ENCODE assay signal across 8 mouse cellular contexts in the genomic region with DNA sequence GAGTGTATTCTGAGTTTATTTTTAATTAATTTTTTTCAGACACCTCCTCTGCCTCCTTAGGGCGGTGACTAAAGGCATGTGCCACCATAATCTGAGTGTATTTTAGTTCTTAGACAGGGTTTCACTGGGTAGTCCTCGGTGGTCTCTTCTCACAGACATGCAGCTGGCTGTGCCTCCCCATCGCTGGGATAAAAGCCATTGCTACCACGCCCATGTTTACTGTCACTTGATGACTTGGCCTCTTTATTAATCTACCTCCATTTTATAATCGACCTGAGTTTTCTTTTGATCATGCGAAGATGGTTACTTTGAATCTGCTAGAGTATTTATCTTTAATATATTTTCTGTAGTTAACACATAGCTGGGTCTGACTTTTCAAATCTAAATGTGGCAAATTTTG. TPM values are rescaled to one million over a fixed set of nuclear protein-coding genes. Genes with fewer than 3 reads are reported as not detected.
DNase-seq lines count a peak whose midpoint lies in the region; ATAC-seq and TF ChIP-seq lines count a peak whose summit lies in the region.

No protein-coding gene starts in this region.

- H3K9me3 ChIP-seq in limb, embryonic 13.5 days = no peaks in the 10 kb centered on the region

- H3K27ac ChIP-seq in embryonic fibroblast, embryonic 13.5 days (ENCODE audit: insufficient read depth, low read length) = peak overlapping the region; percentile 76
- peak overlapping the region; percentile 73; the same call in 1 of the 2 replicates for H3K27ac ChIP-seq in limb, embryonic 13.5 days
- H3K27ac ChIP-seq in small intestine, adult 2 months (ENCODE audit: insufficient read depth, low read depth, low read length) = peak overlapping the region; percentile 49; the same call in 1 of the 2 replicates
- H3K27ac ChIP-seq in thymus, adult 2 months (ENCODE audit: control insufficient read depth, insufficient read depth, low read length) = no peak overlapping the region

- H3K4me2 ChIP-seq in limb, embryonic 13.5 days (replicated peaks) = peak overlapping the region; percentile 68

- no peak for TF ChIP-seq CTCF in embryonic fibroblast, embryonic 13.5 days (IDR thresholded peaks at IDR 0.05; ENCODE audit: borderline replicate concordance, insufficient read depth, low read length)
- no peak for TF ChIP-seq CTCF in small intestine, adult 2 months (IDR thresholded peaks at IDR 0.05; ENCODE audit: extremely low read depth, insufficient read length, insufficient replicate concordance, low read depth, low read length)
- no peak for TF ChIP-seq CTCF in thymus, adult 2 months (IDR thresholded peaks at IDR 0.05; ENCODE audit: borderline replicate concordance, control insufficient read depth, extremely low read depth, insufficient read depth, low read length, poor library complexity)

- peak overlapping the region; percentile 73 for H3K9ac ChIP-seq in limb, embryonic 13.5 days

- TF ChIP-seq POLR2A in embryonic fibroblast, embryonic 13.5 days (IDR thresholded peaks at IDR 0.05; ENCODE audit: low read depth, low read length) = no peak
- no peak for TF ChIP-seq POLR2A in small intestine, adult 2 months (IDR thresholded peaks at IDR 0.05; ENCODE audit: low read depth, low read length)
- TF ChIP-seq POLR2A in thymus, adult 2 months (IDR thresholded peaks at IDR 0.05; ENCODE audit: control insufficient read depth, extremely low read depth, insufficient read depth, low read length, poor library complexity) = no peak

- H3K27me3 ChIP-seq in limb, embryonic 13.5 days = no peaks in the 10 kb centered on the region
- no peaks in the 10 kb centered on the region for H3K27me3 ChIP-seq in small intestine, adult 2 months (ENCODE audit: control insufficient read depth, insufficient read depth, low read length)
- H3K27me3 ChIP-seq in thymus, adult 2 months (ENCODE audit: control insufficient read depth, insufficient read depth, low read length) = no peaks in the 10 kb centered on the region

- H3K4me3 ChIP-seq in embryonic fibroblast, embryonic 13.5 days (ENCODE audit: insufficient read depth, low read length) = peak overlapping the region; percentile 95
- peak overlapping the region; percentile 54 for H3K4me3 ChIP-seq in limb, embryonic 13.5 days
- 0 out of 2 replicates have a peak overlapping the region, but pooled peaks have one; percentile 21 for H3K4me3 ChIP-seq in small intestine, adult 2 months (ENCODE audit: low read depth, low read length)
- no peak overlapping the region for H3K4me3 ChIP-seq in thymus, adult 2 months (ENCODE audit: control insufficient read depth, insufficient read depth, low read length)

- ATAC-seq in limb, embryonic 13.5 days (ENCODE audit: low FRiP score, low read depth) = no peak; the same call in 1 of the 2 replicates

- WGBS in limb, embryonic 13.5 days = 28% methylated on average over 6 of the region's 6 CpGs
- 19% methylated on average over 6 of the region's 6 CpGs for WGBS in small intestine, adult 2 months
- WGBS in thymus, adult 2 months = 35% methylated on average over 6 of the region's 6 CpGs

- H3K36me3 ChIP-seq in limb, embryonic 13.5 days = peaks cover 4% of the 10 kb centered on the region; the same call in 1 of the 2 replicates
- H3K36me3 ChIP-seq in small intestine, adult 2 months (ENCODE audit: control insufficient read depth, insufficient read depth, low read length) = no peaks in the 10 kb centered on the region
- no peaks in the 10 kb centered on the region for H3K36me3 ChIP-seq in thymus, adult 2 months (ENCODE audit: control insufficient read depth, insufficient read depth, low read length)

- peak; percentile 14 to 18 for DNase-seq in cerebellum, postnatal 25 days
- DNase-seq in cerebellum, adult 9-11 months = no peak
- peak; percentile 15 to 16 for DNase-seq in B cell, adult 2 months
- DNase-seq in thymus, adult 18-20 months = no peak
- no peak for DNase-seq in thymus, adult 2 months

- H3K4me1 ChIP-seq in embryonic fibroblast, embryonic 13.5 days (ENCODE audit: control insufficient read depth, insufficient read depth, low read length) = no peaks in the 10 kb centered on the region
- peaks cover 6% of the 10 kb centered on the region for H3K4me1 ChIP-seq in limb, embryonic 13.5 days
- H3K4me1 ChIP-seq in small intestine, adult 2 months (ENCODE audit: control insufficient read depth, insufficient read depth, insufficient read length, low read length) = peaks cover 1% of the 10 kb centered on the region; the same call in 1 of the 2 replicates
- H3K4me1 ChIP-seq in thymus, adult 2 months (replicated peaks; ENCODE audit: control insufficient read depth, insufficient read depth, low read length) = peaks cover 8% of the 10 kb centered on the region

RNA-seq across cellular contexts. Expression of a gene that starts 0.5 kb away (rescaled TPM):
- 3.1 and 4.1 TPM in 2 replicates for polyA plus RNA-seq in embryonic fibroblast, embryonic 13.5 days (2011; ENCODE audit: insufficient read length, low read depth, missing spikeins)
- 9.1 and 10.2 TPM in 2 replicates for polyA plus RNA-seq in limb, embryonic 13.5 days (2015; fragmentation: Nextera tagmentation; extraction: Ambion mirVana)
- 0.11 and 0.13 TPM in 2 replicates for polyA plus RNA-seq in small intestine, adult 2 months (2012; rRNA removed)
- polyA plus RNA-seq in thymus, adult 2 months (2012; rRNA removed) = 0.71 and 0.94 TPM in 2 replicates

RNA-seq across cellular contexts. Expression of a gene that starts 19.4 kb away (rescaled TPM):
- 3.5 and 3.8 TPM in 2 replicates for polyA plus RNA-seq in embryonic fibroblast, embryonic 13.5 days (2011; ENCODE audit: insufficient read length, low read depth, missing spikeins)
- polyA plus RNA-seq in limb, embryonic 13.5 days (2015; fragmentation: Nextera tagmentation; extraction: Ambion mirVana) = 3.4 and 3.6 TPM in 2 replicates
- polyA plus RNA-seq in small intestine, adult 2 months (2012; rRNA removed) = 0.11 and 0.13 TPM in 2 replicates
- polyA plus RNA-seq in thymus, adult 2 months (2012; rRNA removed) = 2.4 and 2.8 TPM in 2 replicates

RNA-seq across cellular contexts. Expression of a gene that starts 30.9 kb away (rescaled TPM):
- polyA plus RNA-seq in embryonic fibroblast, embryonic 13.5 days (2011; ENCODE audit: insufficient read length, low read depth, missing spikeins) = 8.6 and 10.6 TPM in 2 replicates
- polyA plus RNA-seq in limb, embryonic 13.5 days (2015; fragmentation: Nextera tagmentation; extraction: Ambion mirVana) = 2.7 TPM in 2 replicates
- 0.09 and 0.15 TPM in 2 replicates for polyA plus RNA-seq in small intestine, adult 2 months (2012; rRNA removed)
- 1.6 TPM in 2 replicates for polyA plus RNA-seq in thymus, adult 2 months (2012; rRNA removed)

Comparison
In these comparisons a context has a peak if more than half of its experiments do, and no peak if none do; other contexts are left out.
1. DNase-seq: peak in cerebellum, postnatal 25 days (2 of 2) and B cell, adult 2 months (2 of 2); none in cerebellum, adult 9-11 months (single experiment), thymus, adult 18-20 months (0 of 2) and thymus, adult 2 months (single experiment).